Mouse (Mus musculus) limb, embryonic 11.5 days (tissue): ENCODE measurements around the gene Nelfb. TPM values are rescaled to one million over a fixed set of nuclear protein-coding genes. Genes with fewer than 3 reads are reported as not detected.

ENCODE experiments used
- ATAC-seq: fragments of 200-750 bp; cut with Nextera tagmentation; 2 replicates; pipeline ENCODE4 v1.8.0; 2017; ENCODE audit warnings: low read depth; ENCODE audit not compliant: insufficient number of reproducible peaks, low FRiP score, low TSS enrichment
- DNase-seq: peaks from one replicate; pipeline ENCODE4 v3.0.0-alpha.2; 2015; ENCODE audit warnings: low spot score
- H3K27ac ChIP-seq: fragments of 300-500 bp; sonication (generic); replicated peaks from 2 replicates; pipeline ENCODE4 v1.5.1; 2014; ENCODE audit warnings: low read depth, mild to moderate bottlenecking, low read length
- H3K27me3 ChIP-seq: fragments of 300-500 bp; sonication (generic); 2 replicates; pipeline ENCODE4 v1.6.1; 2014; ENCODE audit warnings: mild to moderate bottlenecking, low read length, mixed read lengths; ENCODE audit not compliant: control insufficient read depth, insufficient read depth
- H3K36me3 ChIP-seq: fragments of 300-500 bp; sonication (generic); 2 replicates; pipeline ENCODE4 v1.6.1; 2014; ENCODE audit warnings: mild to moderate bottlenecking, low read length, moderate library complexity, mixed read lengths; ENCODE audit not compliant: control insufficient read depth, insufficient read depth
- H3K4me1 ChIP-seq: fragments of 300-500 bp; sonication (generic); 2 replicates; pipeline ENCODE4 v1.6.1; 2014; ENCODE audit warnings: low read length, mixed read lengths; ENCODE audit not compliant: control insufficient read depth, insufficient read depth
- H3K4me2 ChIP-seq: fragments of 300-500 bp; sonication (generic); 2 replicates; pipeline ENCODE4 v1.6.1; 2014; ENCODE audit warnings: low read depth, mild to moderate bottlenecking, moderate library complexity; ENCODE audit not compliant: severe bottlenecking
- H3K4me3 ChIP-seq: fragments of 300-500 bp; sonication (generic); 2 replicates; pipeline ENCODE4 v1.5.1; 2014; ENCODE audit warnings: low read depth, low read length
- H3K9ac ChIP-seq: fragments of 300-500 bp; sonication (generic); 2 replicates; pipeline ENCODE4 v1.6.1; 2014; ENCODE audit warnings: mild to moderate bottlenecking, low read length
- H3K9me3 ChIP-seq: fragments of 300-500 bp; sonication (generic); 2 replicates; pipeline ENCODE4 v1.6.1; 2016; ENCODE audit warnings: low read length; ENCODE audit not compliant: control insufficient read depth
- WGBS: fragments of 180-500 bp; shearing (Covaris S2); extraction: QIAGEN DNeasy Blood & Tissue Kit; methylation state at CpG from one replicate; pipeline ENCODE4 v1.1.7; 2014; 5-methylcytosine and 5-hydroxymethylcytosine counted together
- polyA plus RNA-seq: library from polyadenylated mRNA; unstranded; fragments of >200 nt; fragmentation: Nextera tagmentation; extraction: Ambion mirVana; gene quantifications from 2 replicates; pipeline ENCODE4 v1.2.1, GENCODE M21; 2014

Nelfb gene
- polyA plus RNA-seq, 1 experiment from 2014 or later, result 103 TPM

DNA sequence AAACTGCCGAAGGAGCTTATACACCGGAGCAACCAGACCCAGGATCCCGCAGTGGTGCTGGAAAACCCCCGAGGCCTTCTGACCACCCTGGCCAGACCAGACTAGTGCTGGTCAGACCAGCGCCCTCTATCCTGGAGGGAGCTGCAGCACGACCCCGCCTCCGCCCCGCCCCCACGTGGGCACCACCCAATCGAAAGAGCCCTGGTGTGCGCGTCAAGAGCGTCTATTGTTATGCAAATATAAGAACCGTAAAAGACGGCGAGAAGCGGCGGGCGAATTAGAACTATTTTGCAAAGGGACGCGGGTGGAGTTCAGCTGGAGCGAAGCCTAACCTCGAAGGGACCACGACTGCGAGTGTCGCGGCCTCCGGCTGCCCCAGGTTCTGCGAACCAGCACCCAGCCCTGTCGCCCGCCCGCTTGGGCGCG lies 30.8 kb downstream of the Nelfb start, which contains the start of gene Nrarp:
Gene Nrarp (plus strand): TSS at position 281 of the 426 bp plus-strand sequence.
- 0% methylated on average over 35 of the region's 35 CpGs for WGBS
- H3K9ac ChIP-seq, result peak within 1 kb of the TSS; percentile 52
- peaks cover 31% of the 10 kb centered on the region for H3K27me3 ChIP-seq
- peak within 1 kb of the TSS; percentile 81 for H3K4me2 ChIP-seq
- no peaks in the 10 kb centered on the region for H3K36me3 ChIP-seq
- DNase-seq, result peak; percentile 94
- H3K4me1 ChIP-seq, result peaks cover 48% of the 10 kb centered on the region
- peak within 1 kb of the TSS; percentile 48 for H3K4me3 ChIP-seq
- peak; percentile 73 for ATAC-seq
- H3K27ac ChIP-seq, result peak within 1 kb of the TSS; percentile 59
- no peaks in the 10 kb centered on the region for H3K9me3 ChIP-seq

DNA sequence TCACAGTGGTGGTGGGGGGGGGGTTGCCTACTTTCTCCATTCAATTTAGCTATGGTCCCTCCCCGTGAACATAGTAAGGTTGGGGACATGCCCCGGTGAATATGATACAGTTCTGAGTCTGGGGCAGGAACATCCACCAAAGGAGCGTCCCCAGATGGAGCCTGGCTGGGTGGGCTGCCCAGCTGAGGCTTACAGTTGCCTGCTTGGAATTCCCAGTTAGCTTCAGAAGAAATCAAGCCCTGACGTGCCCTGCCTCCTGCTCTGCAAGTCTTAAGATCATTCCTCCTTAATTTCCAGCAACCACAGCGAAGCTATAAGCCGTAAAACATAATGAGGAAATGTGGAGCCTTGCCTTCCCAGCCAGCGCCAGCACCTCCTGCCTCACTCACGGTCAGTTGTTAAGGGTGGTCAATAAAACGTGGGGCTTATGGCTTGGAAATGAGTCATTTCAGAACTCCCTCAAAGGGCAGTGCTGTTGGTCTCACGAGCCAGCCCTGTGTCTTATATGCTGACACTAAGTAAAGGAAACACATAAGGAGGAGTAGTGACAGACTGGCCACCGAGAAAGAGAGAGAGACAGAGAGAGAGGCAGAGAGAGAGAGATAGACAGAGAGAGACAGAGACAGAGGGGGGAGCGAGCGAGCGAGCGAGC lies 31.6 kb downstream of the Nelfb start:
- H3K9me3 ChIP-seq, result no peaks in the 10 kb centered on the region
- H3K27ac ChIP-seq, result peak overlapping the region; percentile 59; the same call in 1 of the 2 replicates
- peak overlapping the region; percentile 81 for H3K4me2 ChIP-seq
- DNase-seq, result peak; percentile 60
- H3K4me3 ChIP-seq, result peak overlapping the region; percentile 48
- H3K9ac ChIP-seq, result no peak overlapping the region
- peaks cover 45% of the 10 kb centered on the region for H3K4me1 ChIP-seq
- H3K36me3 ChIP-seq, result no peaks in the 10 kb centered on the region
- no peak for ATAC-seq
- peaks cover 31% of the 10 kb centered on the region for H3K27me3 ChIP-seq
- WGBS, result 12% methylated on average over 15 of the region's 15 CpGs

DNA sequence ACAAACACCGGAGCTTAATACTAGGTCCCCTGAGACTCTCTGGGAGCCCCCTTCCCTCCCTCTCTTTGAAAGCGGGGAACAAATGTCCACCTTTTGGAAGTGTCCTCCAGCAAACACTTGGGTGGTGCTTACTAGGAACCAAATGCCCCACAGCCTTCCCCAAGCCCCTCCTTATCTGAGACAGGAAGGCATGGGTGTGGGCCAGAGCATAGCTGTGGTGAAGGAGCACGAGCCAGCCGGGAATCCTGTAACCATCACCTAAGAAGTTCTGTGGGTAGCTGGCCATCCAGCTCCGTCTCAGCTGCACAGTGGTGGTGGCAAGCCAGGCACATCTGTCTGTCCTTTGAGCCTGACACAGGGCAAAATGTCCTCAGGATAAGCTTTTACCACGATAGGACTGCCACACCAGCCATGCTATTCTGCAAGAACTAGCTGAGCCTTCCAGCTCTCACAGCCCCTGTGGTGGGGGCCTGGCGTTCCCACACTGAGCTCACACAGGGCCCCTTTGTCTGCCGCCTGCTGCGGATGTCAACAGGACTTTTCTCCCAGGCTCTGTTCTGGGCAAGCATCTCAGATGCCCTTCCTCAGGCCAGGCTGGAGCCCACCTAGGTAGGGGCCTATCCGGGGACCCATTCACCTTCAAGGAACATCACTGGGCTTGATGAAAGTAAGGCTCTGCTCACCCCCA lies 32.9 kb downstream of the Nelfb start:
- peaks cover 22% of the 10 kb centered on the region for H3K27me3 ChIP-seq
- ATAC-seq (no peak; the same call in 1 of the 2 replicates), DNase-seq (peak; percentile 39)
- WGBS, result 22% methylated on average over 10 of the region's 10 CpGs
- H3K4me1 ChIP-seq, result peaks cover 45% of the 10 kb centered on the region
- no peak overlapping the region for H3K9ac ChIP-seq
- no peaks in the 10 kb centered on the region for H3K36me3 ChIP-seq
- H3K9me3 ChIP-seq, result no peaks in the 10 kb centered on the region
- H3K4me2 ChIP-seq, result no peak overlapping the region; the same call in 1 of the 2 replicates
- H3K27ac ChIP-seq, result 0 out of 2 replicates have a peak overlapping the region, but pooled peaks have one; percentile 3
- H3K4me3 ChIP-seq, result no peak overlapping the region

DNA sequence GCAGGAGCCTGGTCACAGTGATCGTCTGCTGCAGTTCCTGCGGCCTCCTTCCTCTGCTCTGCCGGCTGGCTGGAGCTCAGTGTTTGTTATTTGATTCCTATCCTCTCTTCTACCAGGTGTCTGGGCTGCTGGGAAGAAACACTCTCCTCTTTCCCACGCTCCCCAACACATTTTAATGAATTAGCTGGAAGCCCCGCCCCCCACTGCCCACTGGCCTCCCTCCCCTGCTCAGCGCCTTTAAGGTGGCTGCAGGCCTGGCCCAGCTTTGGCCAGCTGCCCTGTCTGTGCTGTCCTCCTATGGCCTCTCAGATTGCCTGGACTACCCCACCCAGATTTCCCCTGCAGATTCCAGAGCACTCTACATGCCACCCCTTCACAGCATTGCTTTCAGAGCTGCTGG lies 33.6 kb downstream of the Nelfb start:
- Histone ChIP-seq H3K4me2 (peak overlapping the region; percentile 31), H3K27ac (peak overlapping the region; percentile 62), H3K4me3 (no peak overlapping the region), H3K27me3 (peaks cover 20% of the 10 kb centered on the region), H3K4me1 (peaks cover 45% of the 10 kb centered on the region), H3K9me3 (no peaks in the 10 kb centered on the region), H3K36me3 (no peaks in the 10 kb centered on the region), H3K9ac (0 out of 2 replicates have a peak overlapping the region, but pooled peaks have one; percentile 34)
- peak; percentile 73 for DNase-seq
- ATAC-seq, result peak; percentile 18; the same call in 1 of the 2 replicates
- 3% methylated on average over 6 of the region's 6 CpGs for WGBS

- H3K9ac ChIP-seq, result no peak overlapping the region
- peak overlapping the region; percentile 31 for H3K4me2 ChIP-seq
- no peaks in the 10 kb centered on the region for H3K9me3 ChIP-seq
- H3K27ac ChIP-seq, result peak overlapping the region; percentile 62
- DNase-seq, result peak; percentile 30
- peaks cover 45% of the 10 kb centered on the region for H3K4me1 ChIP-seq
- H3K27me3 ChIP-seq, result peaks cover 16% of the 10 kb centered on the region
- ATAC-seq, result no peak
- no peaks in the 10 kb centered on the region for H3K36me3 ChIP-seq
- H3K4me3 ChIP-seq, result no peak overlapping the region
- WGBS, result 35% methylated on average over 4 of the region's 4 CpGs
These were observed 34.2 kb downstream of the Nelfb start for GRCm38 (mm10) chr2:25177076-25177475.

GRCm38 (mm10) chr2:25176573-25176972 lies 34.7 kb downstream of the Nelfb start:
- Histone ChIP-seq H3K9ac (no peak overlapping the region), H3K9me3 (no peaks in the 10 kb centered on the region), H3K27me3 (peaks cover 15% of the 10 kb centered on the region), H3K4me3 (no peak overlapping the region), H3K36me3 (no peaks in the 10 kb centered on the region), H3K4me2 (no peak overlapping the region), H3K4me1 (peaks cover 42% of the 10 kb centered on the region), H3K27ac (peak overlapping the region; percentile 45; the same call in 1 of the 2 replicates)
- ATAC-seq (no peak), DNase-seq (no peak)
- WGBS, result 45% methylated on average over 6 of the region's 6 CpGs

DNA sequence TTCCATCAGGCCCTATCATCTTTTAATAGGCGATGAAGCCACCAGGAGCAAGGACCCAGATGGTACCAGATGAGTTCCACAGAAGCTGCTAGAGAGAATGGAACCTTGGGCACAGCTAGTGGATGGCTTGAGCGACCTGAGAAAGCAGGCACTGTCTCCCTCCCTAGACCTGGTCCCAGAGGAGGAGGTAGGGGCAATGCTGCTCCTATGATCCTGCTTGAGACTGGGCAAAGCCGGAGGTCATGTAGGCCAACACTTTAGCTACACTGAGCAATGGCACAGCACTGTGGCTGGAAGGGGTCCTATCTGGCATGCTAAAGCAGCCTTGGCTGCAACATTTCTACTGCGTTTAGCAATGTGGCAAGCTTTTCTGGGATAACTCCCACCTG lies 35.6 kb downstream of the Nelfb start:
- Histone ChIP-seq H3K4me1 (peaks cover 39% of the 10 kb centered on the region), H3K4me2 (no peak overlapping the region), H3K27me3 (peaks cover 6% of the 10 kb centered on the region), H3K9me3 (no peaks in the 10 kb centered on the region), H3K36me3 (no peaks in the 10 kb centered on the region), H3K9ac (no peak overlapping the region), H3K4me3 (no peak overlapping the region), H3K27ac (no peak overlapping the region)
- WGBS, result 69% methylated on average over 4 of the region's 4 CpGs
- no peak for DNase-seq
- no peak for ATAC-seq

GRCm38 (mm10) chr2:25174866-25175689 lies 36.2 kb downstream of the Nelfb start:
- H3K9me3 ChIP-seq, result no peaks in the 10 kb centered on the region
- no peak for DNase-seq
- no peak for ATAC-seq
- H3K36me3 ChIP-seq, result no peaks in the 10 kb centered on the region
- 49% methylated on average over 7 of the region's 7 CpGs for WGBS
- H3K4me1 ChIP-seq, result peaks cover 35% of the 10 kb centered on the region
- H3K27me3 ChIP-seq, result peaks cover 1% of the 10 kb centered on the region; the same call in 1 of the 2 replicates
- H3K27ac ChIP-seq, result no peak overlapping the region
- H3K9ac ChIP-seq, result no peak overlapping the region
- H3K4me3 ChIP-seq, result no peak overlapping the region
- no peak overlapping the region for H3K4me2 ChIP-seq
